Mouse (Mus musculus) brain, embryonic 14.5 days (tissue): ENCODE measurements around the gene Smarce1.

Experiments
- CTCF ChIP-seq: fragments of 200-500 bp; IDR thresholded peaks from 2 replicates; pipeline ENCODE4 v1.5.1; 2012; ENCODE audit warnings: inconsistent platforms, mild to moderate bottlenecking, moderate library complexity, borderline replicate concordance; ENCODE audit not compliant: insufficient read depth, insufficient read length; ENCODE audit errors: extremely low read depth
- POLR2A ChIP-seq: fragments of 200-500 bp; IDR thresholded peaks from 2 replicates; pipeline ENCODE4 v1.6.1; 2012; ENCODE audit warnings: mild to moderate bottlenecking, inconsistent platforms, borderline replicate concordance; ENCODE audit not compliant: poor library complexity, insufficient read depth, insufficient read length, severe bottlenecking; ENCODE audit errors: extremely low read depth

GRCm38 (mm10) chr11:99269192-99269591 is 38.4 kb upstream of the Smarce1 start:
- no peak for TF ChIP-seq CTCF
- no peak for TF ChIP-seq POLR2A
